Mouse (Mus musculus): ENCODE results near the gene Rcan2. TPM values are rescaled to one million over a fixed set of nuclear protein-coding genes. Genes with fewer than 3 reads are reported as not detected.
A peak's percentile ranks its signal among the peaks of the same experiment; 100 is the strongest.

The Rcan2 gene
- polyA plus RNA-seq, 2 experiments, result 0.57 to 0.59 TPM

GRCm38 (mm10) chr17:43832401-43833124 is 31.4 kb downstream of the Rcan2 start:
- Histone ChIP-seq H3K9ac (replicated peaks) (no peak overlapping the region), H3K4me3 (ENCODE audit: insufficient read depth in 1 of 2, low read depth in 2 of 2, low read length in 2 of 2) (no peak overlapping the region), H3K4me2 (ENCODE audit: low read depth) (no peak overlapping the region), H3K36me3 (replicated peaks; ENCODE audit: control insufficient read depth, insufficient read depth, low read depth) (no peaks in the 10 kb centered on the region), H3K27me3 (ENCODE audit: control insufficient read depth, insufficient read depth, low read length) (no peaks in the 10 kb centered on the region), H3K27ac (no peak overlapping the region), H3K9me3 (ENCODE audit: control insufficient read depth, low read length) (no peaks in the 10 kb centered on the region), H3K4me1 (replicated peaks; ENCODE audit: control insufficient read depth in 2 of 2, insufficient read depth in 2 of 2, low read length in 1 of 2) (no peaks in the 10 kb centered on the region)
- TF ChIP-seq EP300 (IDR thresholded peaks at IDR 0.05; ENCODE audit: low read depth) (no peak), CTCF (IDR thresholded peaks at IDR 0.05; ENCODE audit: low read depth) (no peak)
- 55% methylated on average over 15 of the region's 15 CpGs for WGBS (ENCODE audit: insufficient replicate concordance)
- peak in 2 of 3 experiments; percentile 1 to 6 for DNase-seq (ENCODE audit: low read depth in 3 of 3, low spot score in 3 of 3)
- no peak for ATAC-seq (ENCODE audit: insufficient read depth)

- no peaks in the 10 kb centered on the region for H3K4me1 ChIP-seq (replicated peaks; ENCODE audit: control insufficient read depth in 2 of 2, insufficient read depth in 2 of 2, low read length in 1 of 2)
- no peaks in the 10 kb centered on the region for H3K9me3 ChIP-seq (ENCODE audit: control insufficient read depth, low read length)
- ATAC-seq (ENCODE audit: insufficient read depth), result no peak
- no peak overlapping the region for H3K9ac ChIP-seq (replicated peaks)
- no peaks in the 10 kb centered on the region for H3K27me3 ChIP-seq (ENCODE audit: control insufficient read depth, insufficient read depth, low read length)
- H3K36me3 ChIP-seq (replicated peaks; ENCODE audit: control insufficient read depth, insufficient read depth, low read depth), result no peaks in the 10 kb centered on the region
- TF ChIP-seq EP300 (IDR thresholded peaks at IDR 0.05; ENCODE audit: low read depth), result no peak
- no peak for TF ChIP-seq CTCF (IDR thresholded peaks at IDR 0.05; ENCODE audit: low read depth)
- no peak overlapping the region for H3K27ac ChIP-seq
- no peak overlapping the region for H3K4me2 ChIP-seq (ENCODE audit: low read depth)
- 68% methylated on average over 9 of the region's 9 CpGs for WGBS (ENCODE audit: insufficient replicate concordance)
- no peak for DNase-seq (ENCODE audit: low read depth in 3 of 3, low spot score in 3 of 3)
- H3K4me3 ChIP-seq (ENCODE audit: insufficient read depth in 1 of 2, low read depth in 2 of 2, low read length in 2 of 2), result no peak overlapping the region
Measured at GRCm38 (mm10) chr17:43840208-43840607, 39.1 kb downstream of the Rcan2 start.

- TF ChIP-seq CTCF (IDR thresholded peaks at IDR 0.05; ENCODE audit: low read depth) (no peak), EP300 (IDR thresholded peaks at IDR 0.05; ENCODE audit: low read depth) (no peak)
- H3K4me3 ChIP-seq (ENCODE audit: insufficient read depth in 1 of 2, low read depth in 2 of 2, low read length in 2 of 2), result no peak overlapping the region
- H3K4me1 ChIP-seq (replicated peaks; ENCODE audit: control insufficient read depth in 2 of 2, insufficient read depth in 2 of 2, low read length in 1 of 2), result no peaks in the 10 kb centered on the region
- H3K9me3 ChIP-seq (ENCODE audit: control insufficient read depth, low read length), result no peaks in the 10 kb centered on the region
- no peak overlapping the region for H3K27ac ChIP-seq
- H3K27me3 ChIP-seq (ENCODE audit: control insufficient read depth, insufficient read depth, low read length), result no peaks in the 10 kb centered on the region
- no peak for ATAC-seq (ENCODE audit: insufficient read depth)
- no peak overlapping the region for H3K9ac ChIP-seq (replicated peaks)
- no peak overlapping the region for H3K4me2 ChIP-seq (ENCODE audit: low read depth)
- H3K36me3 ChIP-seq (replicated peaks; ENCODE audit: control insufficient read depth, insufficient read depth, low read depth), result no peaks in the 10 kb centered on the region
- no peak for DNase-seq (ENCODE audit: low read depth in 3 of 3, low spot score in 3 of 3)
- WGBS (ENCODE audit: insufficient replicate concordance), result 43% methylated on average over 2 of the region's 2 CpGs
Measured at GRCm38 (mm10) chr17:43846714-43847113, 45.6 kb downstream of the Rcan2 start.

GRCm38 (mm10) chr17:43848903-43849302 is 47.8 kb downstream of the Rcan2 start:
- Histone ChIP-seq H3K9ac (replicated peaks) (no peak overlapping the region), H3K4me3 (ENCODE audit: insufficient read depth in 1 of 2, low read depth in 2 of 2, low read length in 2 of 2) (no peak overlapping the region), H3K4me1 (replicated peaks; ENCODE audit: control insufficient read depth in 2 of 2, insufficient read depth in 2 of 2, low read length in 1 of 2) (no peaks in the 10 kb centered on the region), H3K36me3 (replicated peaks; ENCODE audit: control insufficient read depth, insufficient read depth, low read depth) (no peaks in the 10 kb centered on the region), H3K27me3 (ENCODE audit: control insufficient read depth, insufficient read depth, low read length) (no peaks in the 10 kb centered on the region), H3K4me2 (ENCODE audit: low read depth) (no peak overlapping the region), H3K27ac (no peak overlapping the region), H3K9me3 (ENCODE audit: control insufficient read depth, low read length) (no peaks in the 10 kb centered on the region)
- no peak for TF ChIP-seq CTCF (IDR thresholded peaks at IDR 0.05; ENCODE audit: low read depth)
- no peak for TF ChIP-seq EP300 (IDR thresholded peaks at IDR 0.05; ENCODE audit: low read depth)
- ATAC-seq (ENCODE audit: insufficient read depth), result no peak
- WGBS (ENCODE audit: insufficient replicate concordance), result 45% methylated on average over 3 of the region's 3 CpGs
- no peak for DNase-seq (ENCODE audit: low read depth in 3 of 3, low spot score in 3 of 3)

GRCm38 (mm10) chr17:43855132-43855531 is 54.0 kb downstream of the Rcan2 start:
- Histone ChIP-seq H3K4me1 (replicated peaks; ENCODE audit: control insufficient read depth in 2 of 2, insufficient read depth in 2 of 2, low read length in 1 of 2) (no peaks in the 10 kb centered on the region), H3K9me3 (ENCODE audit: control insufficient read depth, low read length) (no peaks in the 10 kb centered on the region), H3K27me3 (ENCODE audit: control insufficient read depth, insufficient read depth, low read length) (no peaks in the 10 kb centered on the region), H3K4me2 (ENCODE audit: low read depth) (no peak overlapping the region), H3K36me3 (replicated peaks; ENCODE audit: control insufficient read depth, insufficient read depth, low read depth) (no peaks in the 10 kb centered on the region), H3K4me3 (ENCODE audit: insufficient read depth in 1 of 2, low read depth in 2 of 2, low read length in 2 of 2) (no peak overlapping the region), H3K27ac (no peak overlapping the region), H3K9ac (replicated peaks) (no peak overlapping the region)
- TF ChIP-seq EP300 (IDR thresholded peaks at IDR 0.05; ENCODE audit: low read depth), result no peak
- TF ChIP-seq CTCF (IDR thresholded peaks at IDR 0.05; ENCODE audit: low read depth), result no peak
- 46% methylated on average over 5 of the region's 5 CpGs for WGBS (ENCODE audit: insufficient replicate concordance)
- ATAC-seq (ENCODE audit: insufficient read depth) (no peak), DNase-seq (ENCODE audit: low read depth in 3 of 3, low spot score in 3 of 3) (no peak)
